Mouse (Mus musculus) lung, postnatal 0 days (tissue): ENCODE measurements around the gene Cadps. TPM values are rescaled to one million over a fixed set of nuclear protein-coding genes. Genes with fewer than 3 reads are reported as not detected.

Experiments
- ATAC-seq: fragments of 200-750 bp; cut with Nextera tagmentation; 2 replicates; pipeline ENCODE4 v1.8.0; 2017; ENCODE audit warnings: moderate library complexity
- DNase-seq: peaks from one replicate; pipeline ENCODE4 v3.0.0-alpha.2; 2016; ENCODE audit warnings: low spot score
- H3K27ac ChIP-seq: fragments of 300-500 bp; sonication (generic); 2 replicates; pipeline ENCODE4 v1.5.1; 2014; ENCODE audit warnings: antibody characterized with exemption, mild to moderate bottlenecking, low read length, mixed read lengths
- H3K27me3 ChIP-seq: fragments of 300-500 bp; sonication (generic); replicated peaks from 2 replicates; pipeline ENCODE4 v1.6.1; 2014; ENCODE audit warnings: low read length, mixed read lengths; ENCODE audit not compliant: insufficient read depth
- H3K36me3 ChIP-seq: fragments of 300-500 bp; sonication (generic); 2 replicates; pipeline ENCODE4 v1.6.1; 2014; ENCODE audit warnings: low read length, mixed read lengths; ENCODE audit not compliant: insufficient read depth
- H3K4me1 ChIP-seq: fragments of 300-500 bp; sonication (generic); 2 replicates; pipeline ENCODE4 v1.6.1; 2014; ENCODE audit warnings: antibody characterized with exemption, low read depth, low read length, mixed read lengths; ENCODE audit not compliant: insufficient read depth
- H3K4me2 ChIP-seq: fragments of 300-500 bp; sonication (generic); replicated peaks from 2 replicates; pipeline ENCODE4 v1.6.1; 2014; ENCODE audit warnings: low read depth, mild to moderate bottlenecking, low read length, moderate library complexity, mixed read lengths
- H3K4me3 ChIP-seq: fragments of 300-500 bp; sonication (generic); 2 replicates; pipeline ENCODE4 v1.5.1; 2014; ENCODE audit warnings: low read depth, low read length
- H3K9ac ChIP-seq: fragments of 300-500 bp; sonication (generic); replicated peaks from 2 replicates; pipeline ENCODE4 v1.6.1; 2014; ENCODE audit warnings: low read depth, mild to moderate bottlenecking
- H3K9me3 ChIP-seq: fragments of 300-500 bp; sonication (generic); 2 replicates; pipeline ENCODE4 v1.6.1; 2016; ENCODE audit warnings: low read length, mixed read lengths
- CTCF ChIP-seq: IDR thresholded peaks from 2 replicates; pipeline ENCODE4 v1.5.1; 2016; ENCODE audit warnings: antibody characterized with exemption, mild to moderate bottlenecking
- EP300 ChIP-seq: IDR thresholded peaks from 2 replicates; pipeline ENCODE4 v1.6.1; 2016; ENCODE audit warnings: antibody characterized with exemption, mild to moderate bottlenecking, control low read depth
- whole genome bisulfite sequencing: fragments of 180-500 bp; shearing (Covaris S2); extraction: QIAGEN DNeasy Blood & Tissue Kit; methylation state at CpG from one replicate; pipeline ENCODE4 v1.1.7; 2014; 5-methylcytosine and 5-hydroxymethylcytosine counted together
- polyA plus RNA-seq: library from polyadenylated mRNA; unstranded; fragments of >200 nt; fragmentation: Nextera tagmentation; extraction: Ambion mirVana; gene quantifications from 2 replicates; pipeline ENCODE4 v1.2.1, GENCODE M21; 2015

The Cadps gene
- polyA plus RNA-seq, 1 experiment from 2014 or later, result 0.16 TPM

DNA sequence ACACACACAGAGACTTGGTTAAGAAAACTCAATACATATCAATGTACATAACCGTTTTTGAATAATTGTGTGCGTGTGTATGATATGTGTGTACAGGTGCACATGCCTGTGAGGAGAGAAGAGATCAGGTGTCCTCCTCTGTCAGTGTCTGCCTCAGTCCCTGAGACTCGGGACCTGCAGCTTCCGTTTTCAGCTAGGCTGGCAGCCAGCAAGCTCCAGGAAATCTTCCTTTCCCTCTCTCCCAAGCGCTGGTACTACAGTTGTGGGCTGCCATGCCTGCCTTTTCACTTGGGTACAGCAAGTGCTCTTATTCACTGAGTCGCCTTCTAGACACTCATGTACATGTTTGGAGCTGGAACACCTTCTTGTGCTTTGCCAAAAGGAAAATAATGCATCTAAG lies 435.7 kb downstream of the Cadps start:
- ATAC-seq, result no peak
- H3K4me1 ChIP-seq, result no peaks in the 10 kb centered on the region
- 60% methylated on average over 6 of the region's 6 CpGs for WGBS
- TF ChIP-seq EP300 (no peak), CTCF (no peak)
- no peak overlapping the region for H3K4me2 ChIP-seq
- H3K9me3 ChIP-seq, result no peaks in the 10 kb centered on the region
- H3K36me3 ChIP-seq, result no peaks in the 10 kb centered on the region
- H3K27ac ChIP-seq, result no peak overlapping the region
- DNase-seq, result no peak
- H3K9ac ChIP-seq, result no peak overlapping the region
- H3K27me3 ChIP-seq, result no peaks in the 10 kb centered on the region
- H3K4me3 ChIP-seq, result no peak overlapping the region

DNA sequence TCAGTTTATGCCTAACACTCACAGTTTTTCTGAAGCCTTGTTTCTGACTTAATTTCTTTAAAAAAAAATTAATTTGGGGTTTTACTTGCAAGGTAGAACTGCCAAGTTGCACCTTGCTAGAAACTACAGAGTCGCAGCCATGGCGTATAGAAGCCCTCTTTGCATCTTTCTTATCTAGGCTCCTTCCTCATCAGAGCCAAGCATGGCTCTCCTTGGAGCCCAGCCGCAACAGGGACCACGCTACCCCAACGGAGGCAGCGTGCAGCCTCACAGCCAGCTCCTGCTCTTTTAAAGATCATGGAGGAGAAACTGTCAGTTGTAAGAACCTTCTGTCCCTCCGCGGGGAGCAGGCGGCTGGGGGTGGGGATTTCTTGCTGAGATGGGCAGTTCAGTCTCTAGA lies 445.0 kb downstream of the Cadps start:
- TF ChIP-seq EP300 (no peak), CTCF (no peak)
- no peak overlapping the region for H3K4me2 ChIP-seq
- WGBS, result 20% methylated on average over 9 of the region's 9 CpGs
- H3K9ac ChIP-seq, result no peak overlapping the region
- H3K36me3 ChIP-seq, result no peaks in the 10 kb centered on the region
- ATAC-seq (no peak), DNase-seq (no peak)
- H3K27ac ChIP-seq, result no peak overlapping the region
- no peaks in the 10 kb centered on the region for H3K9me3 ChIP-seq
- H3K4me1 ChIP-seq, result no peaks in the 10 kb centered on the region
- H3K4me3 ChIP-seq, result no peak overlapping the region
- H3K27me3 ChIP-seq, result no peaks in the 10 kb centered on the region

DNA sequence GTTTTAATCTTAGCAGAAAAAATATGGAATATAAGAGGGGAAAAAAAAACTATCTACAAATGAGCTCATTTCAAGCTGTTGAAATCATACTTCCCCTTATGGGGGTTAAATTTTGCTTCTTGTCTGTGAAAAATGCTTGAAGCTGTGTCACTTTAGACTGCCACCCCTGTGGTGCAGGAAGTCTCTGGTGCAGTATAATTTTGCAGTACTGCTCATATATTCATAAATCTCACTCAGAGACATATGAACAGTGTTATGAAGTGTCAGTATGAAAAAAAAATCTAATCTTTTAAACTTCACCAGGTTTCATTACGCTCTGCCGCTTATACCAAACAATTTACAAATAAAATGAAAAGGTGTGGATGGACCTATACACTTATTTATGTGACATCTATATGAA lies 445.6 kb downstream of the Cadps start:
- Histone ChIP-seq H3K27ac (no peak overlapping the region), H3K27me3 (no peaks in the 10 kb centered on the region), H3K9me3 (no peaks in the 10 kb centered on the region), H3K4me3 (no peak overlapping the region), H3K4me1 (no peaks in the 10 kb centered on the region), H3K36me3 (no peaks in the 10 kb centered on the region), H3K4me2 (no peak overlapping the region), H3K9ac (no peak overlapping the region)
- TF ChIP-seq EP300, result no peak
- TF ChIP-seq CTCF, result no peak
- WGBS, result 92% methylated on average over 2 of the region's 2 CpGs
- DNase-seq, result no peak
- ATAC-seq, result no peak

DNA sequence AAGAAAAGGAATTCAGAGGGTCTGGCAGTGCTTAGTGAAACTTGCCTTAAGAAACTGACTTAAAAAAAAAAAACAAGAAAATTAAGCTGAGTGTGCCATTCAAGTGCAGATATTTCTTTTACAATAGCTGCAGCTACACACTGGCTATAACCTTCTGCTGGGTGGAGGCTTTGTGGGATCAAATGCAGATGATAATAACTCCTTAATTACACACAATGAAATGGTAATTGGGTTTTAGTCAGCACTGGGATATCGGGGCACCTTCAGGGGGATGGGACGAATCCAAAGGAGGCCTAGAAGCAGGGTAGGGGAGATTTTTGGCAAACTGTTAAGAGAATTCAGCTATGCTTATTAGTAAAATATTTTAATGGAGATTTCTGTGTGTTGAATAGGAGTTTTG lies 447.4 kb downstream of the Cadps start:
- Histone ChIP-seq H3K9ac (no peak overlapping the region), H3K27ac (no peak overlapping the region), H3K9me3 (no peaks in the 10 kb centered on the region), H3K4me1 (no peaks in the 10 kb centered on the region), H3K27me3 (no peaks in the 10 kb centered on the region), H3K36me3 (no peaks in the 10 kb centered on the region), H3K4me3 (no peak overlapping the region), H3K4me2 (no peak overlapping the region)
- ATAC-seq, result no peak
- no peak for DNase-seq
- no peak for TF ChIP-seq EP300
- TF ChIP-seq CTCF, result no peak
- WGBS, result 77% methylated on average over 2 of the region's 2 CpGs

DNA sequence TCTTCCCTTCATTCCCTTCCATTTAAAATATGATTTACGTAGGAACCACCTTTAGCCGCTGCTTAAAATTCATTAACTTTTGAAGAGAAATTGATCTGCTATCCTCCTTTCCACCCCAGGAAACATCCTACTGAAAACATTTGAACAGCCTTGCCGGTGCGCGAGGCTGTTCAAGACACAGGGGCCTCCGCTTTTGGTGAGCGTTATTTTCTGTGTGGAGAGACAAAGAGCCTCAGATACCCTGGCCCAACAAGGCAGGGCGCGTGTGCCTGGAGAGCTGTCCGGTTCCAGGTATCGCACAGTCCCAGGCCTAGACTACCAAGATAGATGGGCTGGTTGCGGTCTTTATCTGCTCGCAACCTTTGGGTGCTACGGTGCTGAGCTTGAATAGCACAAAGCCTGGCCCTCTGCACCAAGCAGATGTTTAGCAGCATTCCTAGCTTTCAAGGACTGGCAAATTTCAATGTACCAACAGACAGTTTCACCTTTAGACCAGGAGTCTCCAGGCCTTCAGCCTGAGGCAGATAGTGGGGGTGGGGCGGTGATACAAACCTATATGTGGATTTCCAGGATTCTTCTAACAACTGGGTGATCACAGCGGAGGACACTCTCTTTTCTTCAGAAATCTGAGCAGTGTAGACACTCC lies 472.5 kb downstream of the Cadps start:
- WGBS, result 10% methylated on average over 16 of the region's 16 CpGs
- Histone ChIP-seq H3K9ac (no peak overlapping the region), H3K27me3 (peaks cover 55% of the 10 kb centered on the region), H3K4me1 (no peaks in the 10 kb centered on the region), H3K4me2 (no peak overlapping the region), H3K36me3 (no peaks in the 10 kb centered on the region), H3K4me3 (no peak overlapping the region), H3K9me3 (no peaks in the 10 kb centered on the region), H3K27ac (no peak overlapping the region)
- no peak for DNase-seq
- no peak for TF ChIP-seq CTCF
- TF ChIP-seq EP300, result no peak
- ATAC-seq, result no peak

DNA sequence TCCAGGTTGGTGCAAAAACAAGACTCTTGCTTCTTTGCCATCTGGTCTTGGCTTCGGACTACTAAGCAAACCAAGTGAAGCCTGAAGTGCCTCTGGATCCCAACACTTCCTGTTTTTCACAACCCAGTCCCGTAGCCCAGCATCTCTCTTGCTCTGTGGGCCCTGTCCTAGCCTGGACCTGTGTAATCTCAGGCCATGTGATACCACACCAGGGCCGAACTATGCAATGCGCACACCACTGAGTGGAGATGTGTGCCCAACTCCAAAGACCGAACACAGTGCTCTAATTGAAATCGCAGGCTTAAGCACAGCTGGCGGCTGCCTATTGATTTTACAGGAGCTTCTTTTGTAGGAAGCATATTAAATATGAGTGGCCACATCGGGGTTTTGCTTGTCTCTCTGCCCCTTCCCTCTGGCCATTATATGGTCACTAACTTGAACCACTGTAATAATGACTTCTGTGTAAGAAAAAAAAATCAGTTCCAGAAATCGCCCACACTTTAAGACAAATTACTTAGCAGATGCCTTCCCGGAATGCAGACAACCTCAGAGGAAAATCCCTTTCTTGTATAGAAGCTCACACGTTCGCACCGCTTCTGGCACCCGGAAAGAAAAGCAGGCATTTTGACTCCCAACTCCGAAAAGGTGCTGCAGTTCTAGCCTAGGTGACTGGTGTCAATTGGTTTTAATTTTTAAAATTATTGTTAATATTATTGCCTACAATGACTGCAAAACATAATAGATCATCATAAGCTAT lies 473.4 kb downstream of the Cadps start:
- H3K27ac ChIP-seq, result no peak overlapping the region
- H3K4me3 ChIP-seq, result no peak overlapping the region
- ATAC-seq, result no peak
- no peaks in the 10 kb centered on the region for H3K9me3 ChIP-seq
- peaks cover 64% of the 10 kb centered on the region for H3K27me3 ChIP-seq
- TF ChIP-seq CTCF, result no peak
- no peak for TF ChIP-seq EP300
- 8% methylated on average over 15 of the region's 15 CpGs for WGBS
- H3K4me1 ChIP-seq, result no peaks in the 10 kb centered on the region
- H3K4me2 ChIP-seq, result no peak overlapping the region
- H3K9ac ChIP-seq, result no peak overlapping the region
- DNase-seq, result no peak
- no peaks in the 10 kb centered on the region for H3K36me3 ChIP-seq
